Mouse (Mus musculus): ENCODE results near the gene Rassf5. TPM values are rescaled to one million over a fixed set of nuclear protein-coding genes. Genes with fewer than 3 reads are reported as not detected.
"Not testable (repeated sequence)": the region's sequence is repeated elsewhere in the genome, so short reads cannot be mapped to it uniquely, and the experiment has no call there.

Gene Rassf5
- polyA plus RNA-seq, 1 experiment from 2014 or later = 4.0 TPM

- Histone ChIP-seq H3K4me2 (ENCODE audit: low read depth, low read length) (no peak overlapping the region), H3K9me3 (ENCODE audit: control insufficient read depth, low read length) (no peaks in the 10 kb centered on the region), H3K4me3 (ENCODE audit: low read depth, low read length) (no peak overlapping the region), H3K36me3 (ENCODE audit: control insufficient read depth, insufficient read depth, low read length) (peaks cover 93% of the 10 kb centered on the region), H3K9ac (ENCODE audit: low read depth, low read length) (no peak overlapping the region), H3K27me3 (replicated peaks; ENCODE audit: control insufficient read depth, insufficient read depth, low read length) (no peaks in the 10 kb centered on the region), H3K4me1 (ENCODE audit: control insufficient read depth, insufficient read depth, low read length) (no peaks in the 10 kb centered on the region), H3K27ac (replicated peaks; ENCODE audit: low read depth, low read length) (no peak overlapping the region)
- ATAC-seq (ENCODE audit: low read depth) (no peak), DNase-seq (ENCODE audit: low spot score) (no peak)
- 100% methylated on average over 1 of the region's 1 CpGs for WGBS
Measured at GRCm38 (mm10) chr1:131175189-131175588, 69.9 kb downstream of the Rassf5 start.

GRCm38 (mm10) chr1:131174299-131174861 lies 70.7 kb downstream of the Rassf5 start:
- H3K4me3 ChIP-seq (ENCODE audit: low read depth, low read length) = no peak overlapping the region
- no peak overlapping the region for H3K9ac ChIP-seq (ENCODE audit: low read depth, low read length)
- no peaks in the 10 kb centered on the region for H3K9me3 ChIP-seq (ENCODE audit: control insufficient read depth, low read length)
- no peaks in the 10 kb centered on the region for H3K27me3 ChIP-seq (replicated peaks; ENCODE audit: control insufficient read depth, insufficient read depth, low read length)
- H3K36me3 ChIP-seq (ENCODE audit: control insufficient read depth, insufficient read depth, low read length) = peaks cover 95% of the 10 kb centered on the region
- no peaks in the 10 kb centered on the region for H3K4me1 ChIP-seq (ENCODE audit: control insufficient read depth, insufficient read depth, low read length)
- H3K27ac ChIP-seq (replicated peaks; ENCODE audit: low read depth, low read length) = no peak overlapping the region
- H3K4me2 ChIP-seq (ENCODE audit: low read depth, low read length) = no peak overlapping the region
- DNase-seq (ENCODE audit: low spot score) = no peak
- 80% methylated on average over 12 of the region's 12 CpGs for WGBS
- ATAC-seq (ENCODE audit: low read depth) = no peak

GRCm38 (mm10) chr1:131173809-131174208 lies 71.2 kb downstream of the Rassf5 start:
- H3K36me3 ChIP-seq (ENCODE audit: control insufficient read depth, insufficient read depth, low read length) = peaks cover 99% of the 10 kb centered on the region
- no peak overlapping the region for H3K4me2 ChIP-seq (ENCODE audit: low read depth, low read length)
- no peaks in the 10 kb centered on the region for H3K27me3 ChIP-seq (replicated peaks; ENCODE audit: control insufficient read depth, insufficient read depth, low read length)
- no peak for DNase-seq (ENCODE audit: low spot score)
- no peak overlapping the region for H3K27ac ChIP-seq (replicated peaks; ENCODE audit: low read depth, low read length)
- no peak overlapping the region for H3K4me3 ChIP-seq (ENCODE audit: low read depth, low read length)
- no peaks in the 10 kb centered on the region for H3K4me1 ChIP-seq (ENCODE audit: control insufficient read depth, insufficient read depth, low read length)
- no peaks in the 10 kb centered on the region for H3K9me3 ChIP-seq (ENCODE audit: control insufficient read depth, low read length)
- no peak overlapping the region for H3K9ac ChIP-seq (ENCODE audit: low read depth, low read length)
- ATAC-seq (ENCODE audit: low read depth) = no peak
- WGBS = 86% methylated on average over 6 of the region's 6 CpGs

DNA sequence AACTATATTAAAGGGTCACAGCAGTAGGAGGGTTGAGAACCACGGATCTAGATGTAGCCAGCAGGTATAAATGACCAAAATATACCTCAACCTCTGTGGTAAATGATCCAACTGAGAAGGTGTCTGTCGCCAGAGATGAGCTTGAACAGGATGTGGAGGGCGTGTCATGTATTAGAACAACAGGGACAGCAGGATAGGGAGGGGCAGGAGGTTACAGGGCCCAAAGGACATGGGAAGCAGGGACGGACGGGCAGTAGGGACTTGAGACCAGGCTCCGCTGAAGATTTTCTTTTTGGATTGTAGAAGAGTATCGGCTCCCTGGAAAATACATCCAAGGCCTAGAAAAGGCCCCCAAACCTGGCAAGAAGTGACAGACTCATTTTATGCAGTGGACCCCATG lies 72.1 kb downstream of the Rassf5 start:
- no peaks in the 10 kb centered on the region for H3K4me1 ChIP-seq (ENCODE audit: control insufficient read depth, insufficient read depth, low read length)
- no peaks in the 10 kb centered on the region for H3K9me3 ChIP-seq (ENCODE audit: control insufficient read depth, low read length)
- DNase-seq (ENCODE audit: low spot score) (no peak), ATAC-seq (ENCODE audit: low read depth) (no peak)
- H3K4me2 ChIP-seq (ENCODE audit: low read depth, low read length) = no peak overlapping the region
- 82% methylated on average over 7 of the region's 7 CpGs for WGBS
- H3K27ac ChIP-seq (replicated peaks; ENCODE audit: low read depth, low read length) = no peak overlapping the region
- H3K9ac ChIP-seq (ENCODE audit: low read depth, low read length) = no peak overlapping the region
- H3K4me3 ChIP-seq (ENCODE audit: low read depth, low read length) = no peak overlapping the region
- peaks cover 99% of the 10 kb centered on the region for H3K36me3 ChIP-seq (ENCODE audit: control insufficient read depth, insufficient read depth, low read length)
- no peaks in the 10 kb centered on the region for H3K27me3 ChIP-seq (replicated peaks; ENCODE audit: control insufficient read depth, insufficient read depth, low read length)

DNA sequence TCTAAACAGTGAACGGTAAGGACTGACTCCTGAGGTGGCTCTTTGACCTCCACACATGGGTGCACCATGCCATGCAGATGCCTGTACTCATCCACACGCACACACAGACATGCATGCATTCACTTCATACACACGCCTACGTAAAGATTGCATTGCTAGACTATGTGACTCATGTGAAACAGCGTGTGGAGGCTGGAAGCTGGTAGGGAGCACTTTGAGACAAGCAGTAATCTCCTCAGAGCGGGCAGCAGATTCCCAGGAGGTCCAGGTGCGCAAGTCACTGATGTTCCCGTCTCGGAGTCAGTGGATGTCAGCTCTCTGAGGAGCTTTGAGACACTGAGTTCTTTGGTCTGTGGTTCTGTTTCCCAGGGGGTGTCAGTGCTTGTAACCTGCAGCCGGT lies 77.4 kb downstream of the Rassf5 start:
- no peak overlapping the region for H3K9ac ChIP-seq (ENCODE audit: low read depth, low read length)
- H3K36me3 ChIP-seq (ENCODE audit: control insufficient read depth, insufficient read depth, low read length) = peaks cover 99% of the 10 kb centered on the region
- H3K4me3 ChIP-seq (ENCODE audit: low read depth, low read length) = no peak overlapping the region
- H3K27me3 ChIP-seq (replicated peaks; ENCODE audit: control insufficient read depth, insufficient read depth, low read length) = no peaks in the 10 kb centered on the region
- no peaks in the 10 kb centered on the region for H3K9me3 ChIP-seq (ENCODE audit: control insufficient read depth, low read length)
- ATAC-seq (ENCODE audit: low read depth) (no peak), DNase-seq (ENCODE audit: low spot score) (no peak)
- H3K27ac ChIP-seq (replicated peaks; ENCODE audit: low read depth, low read length) = no peak overlapping the region
- no peak overlapping the region for H3K4me2 ChIP-seq (ENCODE audit: low read depth, low read length)
- H3K4me1 ChIP-seq (ENCODE audit: control insufficient read depth, insufficient read depth, low read length) = no peaks in the 10 kb centered on the region
- 95% methylated on average over 10 of the region's 10 CpGs for WGBS

DNA sequence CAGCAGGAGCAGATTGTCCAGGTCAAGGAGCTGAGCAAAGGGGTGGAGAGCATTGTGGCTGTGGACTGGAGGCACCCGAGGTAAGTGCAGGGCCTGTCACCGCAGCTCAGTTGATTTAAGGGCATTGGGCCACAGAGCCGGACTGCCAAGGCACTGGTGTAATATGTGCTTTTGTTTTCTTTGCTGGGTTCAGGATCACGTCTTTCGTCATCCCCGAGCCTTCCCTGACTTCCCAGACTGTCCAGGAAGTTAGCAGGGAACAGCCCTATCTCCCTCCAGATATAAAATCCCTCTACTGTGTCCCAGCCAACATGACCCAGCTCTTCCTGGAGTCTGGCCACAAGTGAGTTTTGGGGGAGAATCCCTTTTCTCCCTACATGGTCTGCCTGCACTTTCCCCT lies 80.6 kb downstream of the Rassf5 start:
- 93% methylated on average over 6 of the region's 6 CpGs for WGBS
- Histone ChIP-seq H3K4me2 (ENCODE audit: low read depth, low read length) (no peak overlapping the region), H3K9ac (ENCODE audit: low read depth, low read length) (no peak overlapping the region), H3K27me3 (replicated peaks; ENCODE audit: control insufficient read depth, insufficient read depth, low read length) (no peaks in the 10 kb centered on the region), H3K36me3 (ENCODE audit: control insufficient read depth, insufficient read depth, low read length) (peaks cover 92% of the 10 kb centered on the region), H3K4me3 (ENCODE audit: low read depth, low read length) (no peak overlapping the region), H3K4me1 (ENCODE audit: control insufficient read depth, insufficient read depth, low read length) (no peaks in the 10 kb centered on the region), H3K27ac (replicated peaks; ENCODE audit: low read depth, low read length) (no peak overlapping the region), H3K9me3 (ENCODE audit: control insufficient read depth, low read length) (no peaks in the 10 kb centered on the region)
- DNase-seq (ENCODE audit: low spot score) (no peak), ATAC-seq (ENCODE audit: low read depth) (no peak)

GRCm38 (mm10) chr1:131161091-131161490 lies 84.0 kb downstream of the Rassf5 start:
- ATAC-seq (ENCODE audit: low read depth) (no peak), DNase-seq (ENCODE audit: low spot score) (no peak)
- no peak overlapping the region for H3K9ac ChIP-seq (ENCODE audit: low read depth, low read length)
- no peak overlapping the region for H3K27ac ChIP-seq (replicated peaks; ENCODE audit: low read depth, low read length)
- no peaks in the 10 kb centered on the region for H3K27me3 ChIP-seq (replicated peaks; ENCODE audit: control insufficient read depth, insufficient read depth, low read length)
- H3K9me3 ChIP-seq (ENCODE audit: control insufficient read depth, low read length) = no peaks in the 10 kb centered on the region
- H3K4me3 ChIP-seq (ENCODE audit: low read depth, low read length) = no peak overlapping the region
- peaks cover 73% of the 10 kb centered on the region for H3K36me3 ChIP-seq (ENCODE audit: control insufficient read depth, insufficient read depth, low read length)
- H3K4me1 ChIP-seq (ENCODE audit: control insufficient read depth, insufficient read depth, low read length) = no peaks in the 10 kb centered on the region
- H3K4me2 ChIP-seq (ENCODE audit: low read depth, low read length) = no peak overlapping the region
- 81% methylated on average over 10 of the region's 11 CpGs for WGBS

DNA sequence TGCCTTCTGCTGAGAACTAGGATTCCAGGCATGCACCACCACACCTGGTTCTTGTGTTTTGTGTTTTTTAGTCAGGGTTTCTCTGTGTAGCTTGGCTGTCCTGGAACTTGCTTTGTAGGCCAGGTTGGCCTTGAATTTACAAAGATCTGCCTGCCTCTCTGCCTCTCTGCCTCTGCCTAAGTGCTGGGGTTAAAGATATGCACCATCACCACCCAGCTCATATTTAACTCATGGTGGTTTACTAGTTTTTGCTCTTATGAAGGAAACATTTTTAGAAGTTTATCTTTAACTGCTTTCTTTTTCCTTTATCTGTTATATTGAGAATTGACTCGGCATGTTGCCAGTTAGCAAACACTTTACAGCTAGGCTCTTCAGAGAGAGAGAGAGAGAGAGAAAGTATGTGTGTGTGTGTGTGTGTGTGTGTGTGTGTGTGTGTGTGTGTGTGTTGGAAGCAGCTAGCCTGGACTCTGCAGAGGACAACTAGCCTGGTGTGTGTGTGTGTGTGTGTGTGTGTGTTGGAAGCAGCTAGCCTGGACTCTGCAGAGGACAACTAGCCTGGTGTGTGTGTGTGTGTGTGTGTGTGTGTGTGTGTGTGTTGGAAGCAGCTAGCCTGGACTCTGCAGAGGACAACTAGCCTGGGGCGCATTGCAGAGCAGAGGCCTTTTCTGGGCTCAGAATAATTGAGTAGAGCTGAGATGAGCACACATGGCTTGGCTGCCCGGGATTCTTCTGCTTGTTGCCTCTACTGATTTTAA lies 85.3 kb downstream of the Rassf5 start:
- not testable (repeated sequence) for H3K4me2 ChIP-seq (ENCODE audit: low read depth, low read length); H3K4me3 ChIP-seq (ENCODE audit: low read depth, low read length); DNase-seq (ENCODE audit: low spot score); ATAC-seq (ENCODE audit: low read depth); H3K9me3 ChIP-seq (ENCODE audit: control insufficient read depth, low read length); H3K9ac ChIP-seq (ENCODE audit: low read depth, low read length); H3K27ac ChIP-seq (replicated peaks; ENCODE audit: low read depth, low read length); H3K27me3 ChIP-seq (replicated peaks; ENCODE audit: control insufficient read depth, insufficient read depth, low read length); H3K4me1 ChIP-seq (ENCODE audit: control insufficient read depth, insufficient read depth, low read length)
- 85% methylated on average over 3 of the region's 3 CpGs for WGBS
- peaks cover 65% of the 10 kb centered on the region for H3K36me3 ChIP-seq (ENCODE audit: control insufficient read depth, insufficient read depth, low read length)

- no peak overlapping the region for H3K9ac ChIP-seq (ENCODE audit: low read depth, low read length)
- H3K4me1 ChIP-seq (ENCODE audit: control insufficient read depth, insufficient read depth, low read length) = peaks cover 7% of the 10 kb centered on the region
- H3K36me3 ChIP-seq (ENCODE audit: control insufficient read depth, insufficient read depth, low read length) = peaks cover 24% of the 10 kb centered on the region
- no peaks in the 10 kb centered on the region for H3K27me3 ChIP-seq (replicated peaks; ENCODE audit: control insufficient read depth, insufficient read depth, low read length)
- no peaks in the 10 kb centered on the region for H3K9me3 ChIP-seq (ENCODE audit: control insufficient read depth, low read length)
- H3K4me2 ChIP-seq (ENCODE audit: low read depth, low read length) = no peak overlapping the region
- no peak for ATAC-seq (ENCODE audit: low read depth)
- no peak overlapping the region for H3K27ac ChIP-seq (replicated peaks; ENCODE audit: low read depth, low read length)
- no peak overlapping the region for H3K4me3 ChIP-seq (ENCODE audit: low read depth, low read length)
- no peak for DNase-seq (ENCODE audit: low spot score)
- 58% methylated on average over 2 of the region's 2 CpGs for WGBS
Measured at GRCm38 (mm10) chr1:131155456-131155855, 89.6 kb downstream of the Rassf5 start.

Measured in embryonic facial prominence, embryonic 14.5 days (tissue).